Comparison of ENCODE assay signal across 12 mouse cellular contexts in the genomic region with DNA sequence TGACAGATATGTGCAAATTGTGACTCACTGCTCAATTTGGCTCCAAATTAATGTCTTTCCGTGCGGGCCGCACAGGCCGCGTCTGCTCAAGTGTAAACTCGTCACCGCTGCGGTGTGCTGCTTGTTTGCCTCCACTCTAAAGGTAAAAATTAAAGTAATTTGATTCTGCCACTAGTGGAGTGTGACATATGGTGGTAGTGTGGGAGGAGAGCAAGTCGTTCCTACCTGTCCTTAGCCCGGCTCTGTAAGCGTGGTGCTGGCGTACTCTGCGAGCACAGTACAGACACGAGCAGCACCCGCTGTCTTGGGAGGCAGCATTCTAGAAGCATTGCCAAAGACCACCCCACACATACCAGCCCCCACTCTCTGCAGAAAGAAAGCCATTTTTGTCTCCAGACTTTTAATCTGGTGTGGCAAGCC.
A peak's percentile ranks its signal among the peaks of the same experiment; 100 is the strongest.
DNase-seq lines count a peak whose midpoint lies in the region; ATAC-seq and TF ChIP-seq lines count a peak whose summit lies in the region.
"Had no signal": no experiment of that assay in that cellular context is flagged by ENCODE, and none has a peak within 500 bp of the region (broad histone marks: within the 10 kb centered on the region; RNA-seq: fewer than 3 reads in every experiment).

No protein-coding gene starts in this region.

- H3K9me3 ChIP-seq in midbrain, embryonic 14.5 days (ENCODE audit: control insufficient read depth, low read length): no peaks in the 10 kb centered on the region

- WGBS in cerebellum, adult 2 months: 15% methylated on average over 15 of the region's 15 CpGs
- 81% methylated on average over 15 of the region's 15 CpGs for WGBS in midbrain, embryonic 14.5 days

- no peak overlapping the region for H3K27ac ChIP-seq in cerebellum, adult 2 months (ENCODE audit: insufficient read depth, low read length)
- H3K27ac ChIP-seq in midbrain, embryonic 14.5 days (replicated peaks; ENCODE audit: low read depth, low read length): peak overlapping the region; percentile 50

- H3K4me2 ChIP-seq in midbrain, embryonic 14.5 days (ENCODE audit: low read length): no peak overlapping the region

- no peaks in the 10 kb centered on the region for H3K27me3 ChIP-seq in cerebellum, adult 2 months (ENCODE audit: control insufficient read depth, insufficient read depth, low read length)
- H3K27me3 ChIP-seq in midbrain, embryonic 14.5 days (ENCODE audit: control insufficient read depth, insufficient read depth, low read length): no peaks in the 10 kb centered on the region

- H3K9ac ChIP-seq in midbrain, embryonic 14.5 days (replicated peaks; ENCODE audit: low read length): no peak overlapping the region

- no peak for ATAC-seq in midbrain, embryonic 14.5 days (ENCODE audit: low FRiP score, low TSS enrichment)
- no peak for ATAC-seq in CD4-positive, CD25-positive, alpha-beta regulatory T cell, adult 4 months
- ATAC-seq: lung, postnatal 0 days had no signal

- no peak for TF ChIP-seq POLR2A in cerebellum, adult 2 months (IDR thresholded peaks at IDR 0.05; ENCODE audit: borderline replicate concordance, insufficient read depth, low read length)

- TF ChIP-seq CTCF in cerebellum, adult 2 months (IDR thresholded peaks at IDR 0.05; ENCODE audit: borderline replicate concordance, insufficient read depth, low read depth, low read length): no peak

- H3K4me3 ChIP-seq in cerebellum, adult 2 months (replicated peaks; ENCODE audit: insufficient read depth, low read depth, low read length): no peak overlapping the region
- no peak overlapping the region for H3K4me3 ChIP-seq in midbrain, embryonic 14.5 days (replicated peaks; ENCODE audit: low read depth, low read length)
- H3K4me3 ChIP-seq: erythroblast, embryonic 14.5 days had no signal

- peaks cover 25% of the 10 kb centered on the region for H3K4me1 ChIP-seq in cerebellum, adult 2 months (ENCODE audit: control insufficient read depth, insufficient read depth, low read length)
- peaks cover 33% of the 10 kb centered on the region for H3K4me1 ChIP-seq in midbrain, embryonic 14.5 days (ENCODE audit: control insufficient read depth, insufficient read depth, low read length)

- peak; percentile 25 for DNase-seq in MN1 (ENCODE audit: low spot score)
- DNase-seq in cerebellum, adult 2 months: peak; percentile 53 to 77
- DNase-seq in frontal cortex, postnatal 25 days (ENCODE audit: low spot score in 2 of 2): peak; percentile 19 to 28
- DNase-seq in midbrain, embryonic 14.5 days: no peak
- no peak for DNase-seq in lung, postnatal 10 days
- DNase-seq in retina, embryonic 14.5 days (ENCODE audit: low spot score): no peak
- DNase-seq in yolk sac, embryonic 10.5 days (ENCODE audit: low spot score): no peak
- DNase-seq: adrenal gland, adult 8-10 months; heart, postnatal 14 days had no signal

- H3K36me3 ChIP-seq in midbrain, embryonic 14.5 days (ENCODE audit: control insufficient read depth, insufficient read depth, low read length): no peaks in the 10 kb centered on the region

Comparison
In these comparisons a context has a peak if more than half of its experiments do, and no peak if none do; other contexts are left out.
1. DNase-seq: peak in MN1 (single experiment), cerebellum, adult 2 months (2 of 2) and frontal cortex, postnatal 25 days (2 of 2); none in midbrain, embryonic 14.5 days (single experiment), lung, postnatal 10 days (single experiment), retina, embryonic 14.5 days (single experiment) and yolk sac, embryonic 10.5 days (single experiment).